Mouse (Mus musculus): Measurements from ENCODE around the gene Ranbp9. TPM values are rescaled to one million over a fixed set of nuclear protein-coding genes. Genes with fewer than 3 reads are reported as not detected.
A peak's percentile ranks its signal among the peaks of the same experiment; 100 is the strongest.

Ranbp9 gene
- polyA plus RNA-seq, 1 experiment from 2014 or later, result 12.4 TPM

GRCm38 (mm10) chr13:43498849-43499248 is 17.8 kb upstream of the Ranbp9 start:
- peaks cover 6% of the 10 kb centered on the region; the same call in 1 of the 2 replicates for H3K4me1 ChIP-seq (ENCODE audit: insufficient read depth, low read depth, low read length)
- no peaks in the 10 kb centered on the region for H3K27me3 ChIP-seq (replicated peaks; ENCODE audit: insufficient read depth, low read length)
- H3K9me3 ChIP-seq (ENCODE audit: low read length), result no peaks in the 10 kb centered on the region
- no peak overlapping the region for H3K4me2 ChIP-seq (replicated peaks; ENCODE audit: low read depth, low read length)
- H3K36me3 ChIP-seq (ENCODE audit: insufficient read depth, low read length), result no peaks in the 10 kb centered on the region
- DNase-seq (ENCODE audit: low spot score) (peak; percentile 80), ATAC-seq (peak; percentile 51)
- no peak overlapping the region for H3K4me3 ChIP-seq (ENCODE audit: low read depth, low read length)
- WGBS, result 42% methylated on average over 14 of the region's 14 CpGs
- H3K27ac ChIP-seq (ENCODE audit: low read length), result no peak overlapping the region
- no peak overlapping the region for H3K9ac ChIP-seq (replicated peaks; ENCODE audit: low read depth)
- TF ChIP-seq EP300 (IDR thresholded peaks at IDR 0.05) (peak; percentile 59), CTCF (IDR thresholded peaks at IDR 0.05) (no peak)

DNA sequence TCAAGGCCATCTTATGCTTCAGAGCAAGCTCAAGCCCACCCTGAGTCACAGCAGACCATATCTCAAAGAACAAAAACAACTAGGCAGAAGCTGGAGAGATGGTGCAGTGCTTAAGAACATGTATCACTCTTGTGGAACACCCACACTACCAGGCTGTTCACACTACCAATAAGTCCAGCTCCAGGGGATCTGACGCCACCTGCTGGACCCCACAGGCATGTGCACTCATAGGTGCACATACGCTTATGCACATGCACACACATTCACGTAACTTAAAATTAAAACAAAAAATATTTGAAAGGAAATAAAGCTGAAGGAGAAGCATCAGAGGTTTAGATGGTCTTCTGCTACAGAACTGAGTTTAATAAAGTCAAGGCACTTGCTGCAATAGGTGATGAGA is 16.7 kb upstream of the Ranbp9 start:
- Histone ChIP-seq H3K27ac (ENCODE audit: low read length) (no peak overlapping the region), H3K4me2 (replicated peaks; ENCODE audit: low read depth, low read length) (no peak overlapping the region), H3K4me3 (ENCODE audit: low read depth, low read length) (no peak overlapping the region), H3K36me3 (ENCODE audit: insufficient read depth, low read length) (no peaks in the 10 kb centered on the region), H3K27me3 (replicated peaks; ENCODE audit: insufficient read depth, low read length) (no peaks in the 10 kb centered on the region), H3K4me1 (ENCODE audit: insufficient read depth, low read depth, low read length) (no peaks in the 10 kb centered on the region; the same call in 1 of the 2 replicates), H3K9ac (replicated peaks; ENCODE audit: low read depth) (no peak overlapping the region), H3K9me3 (ENCODE audit: low read length) (no peaks in the 10 kb centered on the region)
- 99% methylated on average over 3 of the region's 3 CpGs for WGBS
- no peak for DNase-seq (ENCODE audit: low spot score)
- ATAC-seq, result no peak
- TF ChIP-seq CTCF (IDR thresholded peaks at IDR 0.05) (peak; percentile 35), EP300 (IDR thresholded peaks at IDR 0.05) (no peak)

- H3K36me3 ChIP-seq (ENCODE audit: insufficient read depth, low read length), result no peaks in the 10 kb centered on the region
- no peak overlapping the region for H3K4me2 ChIP-seq (replicated peaks; ENCODE audit: low read depth, low read length)
- DNase-seq (ENCODE audit: low spot score) (no peak), ATAC-seq (no peak)
- no peak overlapping the region for H3K27ac ChIP-seq (ENCODE audit: low read length)
- no peaks in the 10 kb centered on the region for H3K27me3 ChIP-seq (replicated peaks; ENCODE audit: insufficient read depth, low read length)
- WGBS, result 9% methylated on average over 2 of the region's 2 CpGs
- H3K4me1 ChIP-seq (ENCODE audit: insufficient read depth, low read depth, low read length), result no peaks in the 10 kb centered on the region
- TF ChIP-seq EP300 (IDR thresholded peaks at IDR 0.05) (no peak), CTCF (IDR thresholded peaks at IDR 0.05) (no peak)
- no peak overlapping the region for H3K4me3 ChIP-seq (ENCODE audit: low read depth, low read length)
- H3K9me3 ChIP-seq (ENCODE audit: low read length), result no peaks in the 10 kb centered on the region
- H3K9ac ChIP-seq (replicated peaks; ENCODE audit: low read depth), result no peak overlapping the region
Measured at GRCm38 (mm10) chr13:43496660-43497059, 15.6 kb upstream of the Ranbp9 start.

GRCm38 (mm10) chr13:43495645-43496044 is 14.6 kb upstream of the Ranbp9 start:
- Histone ChIP-seq H3K4me1 (ENCODE audit: insufficient read depth, low read depth, low read length) (no peaks in the 10 kb centered on the region), H3K4me2 (replicated peaks; ENCODE audit: low read depth, low read length) (no peak overlapping the region), H3K4me3 (ENCODE audit: low read depth, low read length) (no peak overlapping the region), H3K9me3 (ENCODE audit: low read length) (no peaks in the 10 kb centered on the region), H3K36me3 (ENCODE audit: insufficient read depth, low read length) (no peaks in the 10 kb centered on the region), H3K9ac (replicated peaks; ENCODE audit: low read depth) (no peak overlapping the region), H3K27me3 (replicated peaks; ENCODE audit: insufficient read depth, low read length) (no peaks in the 10 kb centered on the region), H3K27ac (ENCODE audit: low read length) (no peak overlapping the region)
- ATAC-seq (no peak), DNase-seq (ENCODE audit: low spot score) (no peak)
- 89% methylated on average over 7 of the region's 7 CpGs for WGBS
- TF ChIP-seq EP300 (IDR thresholded peaks at IDR 0.05) (no peak), CTCF (IDR thresholded peaks at IDR 0.05) (no peak)

DNA sequence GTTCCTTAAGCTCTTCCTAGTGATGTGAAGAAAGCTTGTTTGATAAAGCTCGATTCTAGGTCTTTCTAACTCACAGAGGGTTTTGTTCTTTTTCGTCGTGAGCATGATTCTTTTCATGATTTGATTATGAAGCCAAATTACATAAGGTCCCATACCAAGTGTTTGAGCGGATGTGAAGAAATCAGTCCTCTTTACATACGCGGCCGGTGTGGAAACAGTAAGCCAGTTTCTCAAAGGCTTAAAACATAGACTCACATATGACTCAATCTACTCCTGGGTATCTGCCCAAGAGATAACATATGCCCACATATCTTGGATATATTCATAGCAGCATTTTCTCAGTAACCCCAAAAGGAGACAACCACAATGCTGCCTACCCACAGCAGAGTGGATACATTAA is 12.6 kb upstream of the Ranbp9 start:
- DNase-seq (ENCODE audit: low spot score) (peak; percentile 71), ATAC-seq (peak; percentile 61)
- H3K4me3 ChIP-seq (ENCODE audit: low read depth, low read length), result no peak overlapping the region
- H3K9me3 ChIP-seq (ENCODE audit: low read length), result no peaks in the 10 kb centered on the region
- peak overlapping the region; percentile 19; the same call in 1 of the 2 replicates for H3K4me2 ChIP-seq (replicated peaks; ENCODE audit: low read depth, low read length)
- H3K9ac ChIP-seq (replicated peaks; ENCODE audit: low read depth), result no peak overlapping the region
- H3K36me3 ChIP-seq (ENCODE audit: insufficient read depth, low read length), result no peaks in the 10 kb centered on the region
- TF ChIP-seq CTCF (IDR thresholded peaks at IDR 0.05) (no peak), EP300 (IDR thresholded peaks at IDR 0.05) (no peak)
- no peaks in the 10 kb centered on the region for H3K27me3 ChIP-seq (replicated peaks; ENCODE audit: insufficient read depth, low read length)
- no peaks in the 10 kb centered on the region for H3K4me1 ChIP-seq (ENCODE audit: insufficient read depth, low read depth, low read length)
- WGBS, result 54% methylated on average over 7 of the region's 7 CpGs
- peak overlapping the region; percentile 72 for H3K27ac ChIP-seq (ENCODE audit: low read length)

DNA sequence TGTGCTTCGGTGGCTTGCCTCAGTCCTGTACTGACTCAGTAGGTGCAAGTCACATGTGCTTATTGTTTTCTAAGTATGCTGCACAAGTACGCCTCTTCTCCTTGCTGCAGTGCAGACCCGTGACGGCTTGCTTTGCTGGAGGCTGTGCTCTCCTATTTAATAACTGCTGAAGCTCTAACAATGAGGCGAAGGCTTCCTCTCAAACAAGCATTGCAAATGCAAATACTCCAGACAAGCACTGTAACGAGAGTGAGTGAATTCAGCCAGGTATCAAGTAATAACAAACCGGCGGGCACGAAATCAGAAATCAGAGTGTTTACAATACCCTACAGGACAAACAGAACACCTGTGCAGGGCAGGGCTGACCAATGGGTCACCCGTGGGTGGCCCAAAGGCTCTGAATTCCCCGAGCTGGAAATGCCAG is 12.0 kb upstream of the Ranbp9 start:
- H3K9ac ChIP-seq (replicated peaks; ENCODE audit: low read depth), result no peak overlapping the region
- H3K4me3 ChIP-seq (ENCODE audit: low read depth, low read length), result no peak overlapping the region
- H3K27ac ChIP-seq (ENCODE audit: low read length), result peak overlapping the region; percentile 72
- no peaks in the 10 kb centered on the region for H3K9me3 ChIP-seq (ENCODE audit: low read length)
- no peaks in the 10 kb centered on the region for H3K4me1 ChIP-seq (ENCODE audit: insufficient read depth, low read depth, low read length)
- TF ChIP-seq CTCF (IDR thresholded peaks at IDR 0.05), result no peak
- TF ChIP-seq EP300 (IDR thresholded peaks at IDR 0.05), result peak; percentile 65
- WGBS, result 56% methylated on average over 11 of the region's 11 CpGs
- DNase-seq (ENCODE audit: low spot score) (peak; percentile 88), ATAC-seq (peak; percentile 89)
- no peaks in the 10 kb centered on the region for H3K36me3 ChIP-seq (ENCODE audit: insufficient read depth, low read length)
- no peaks in the 10 kb centered on the region for H3K27me3 ChIP-seq (replicated peaks; ENCODE audit: insufficient read depth, low read length)
- H3K4me2 ChIP-seq (replicated peaks; ENCODE audit: low read depth, low read length), result no peak overlapping the region
